Mouse (Mus musculus): Measurements from ENCODE around the gene A930009A15Rik. TPM values are rescaled to one million over a fixed set of nuclear protein-coding genes. Genes with fewer than 3 reads are reported as not detected.

Gene A930009A15Rik
- total RNA-seq (2021) = under 1 TPM; 0.57 to 0.72 TPM
- long read RNA-seq, experiment 1 = 0 reads
- long read RNA-seq, experiment 2, partial matches to known transcripts = 0 of 1 reads
- long read RNA-seq, experiment 2, other reads (novel, unspliced or antisense) = 1 of 1 reads

DNA sequence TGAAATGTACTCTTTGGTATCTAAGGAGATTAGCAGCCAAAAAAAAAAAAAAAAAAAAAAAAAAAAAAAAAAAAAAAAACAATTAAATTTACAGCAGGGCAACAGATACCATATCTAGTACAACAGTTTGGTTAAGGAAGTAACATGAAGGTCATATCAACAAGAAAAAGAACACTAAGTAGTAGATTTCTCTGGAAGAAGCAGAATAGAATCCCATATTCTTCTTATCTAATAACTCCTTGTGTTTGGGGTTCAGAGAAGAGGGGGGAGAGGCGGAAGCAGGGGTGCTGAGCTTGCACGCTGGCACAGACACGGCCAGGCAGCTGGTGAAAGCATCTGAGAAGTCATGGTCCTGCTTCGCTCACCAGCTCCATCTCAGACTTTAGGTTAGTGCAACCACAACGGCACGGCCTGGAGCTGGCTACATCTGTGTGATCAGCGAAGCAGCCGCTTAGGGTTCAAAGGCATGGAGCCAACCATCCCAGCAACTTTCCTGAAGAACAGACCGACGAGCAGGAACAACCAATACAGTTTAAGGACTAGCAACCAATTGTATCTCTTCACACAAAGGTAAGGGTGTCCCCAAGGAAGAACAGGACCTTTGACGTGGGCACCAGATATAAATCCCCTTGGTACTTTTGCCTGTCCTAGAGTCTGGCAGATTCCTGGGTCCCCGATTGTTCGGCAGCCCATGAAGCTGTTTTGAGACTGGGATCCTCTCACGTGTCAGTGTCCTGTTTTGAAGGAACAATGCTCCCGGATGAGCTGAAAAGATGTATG lies at the start of gene A930009A15Rik:
A930009A15Rik (plus strand) TSS at position 275 of the 780 bp plus-strand sequence.
- DNase-seq (ENCODE audit: low spot score in 2 of 2) = no peak
- intact Hi-C loops (cut with DNase I) = no loop called here

- no peak for DNase-seq (ENCODE audit: low spot score in 2 of 2)
- intact Hi-C loops (cut with DNase I) = no loop called here
Observed at GRCm38 (mm10) chr10:115520200-115521080, 49.3 kb upstream of the A930009A15Rik start.

DNA sequence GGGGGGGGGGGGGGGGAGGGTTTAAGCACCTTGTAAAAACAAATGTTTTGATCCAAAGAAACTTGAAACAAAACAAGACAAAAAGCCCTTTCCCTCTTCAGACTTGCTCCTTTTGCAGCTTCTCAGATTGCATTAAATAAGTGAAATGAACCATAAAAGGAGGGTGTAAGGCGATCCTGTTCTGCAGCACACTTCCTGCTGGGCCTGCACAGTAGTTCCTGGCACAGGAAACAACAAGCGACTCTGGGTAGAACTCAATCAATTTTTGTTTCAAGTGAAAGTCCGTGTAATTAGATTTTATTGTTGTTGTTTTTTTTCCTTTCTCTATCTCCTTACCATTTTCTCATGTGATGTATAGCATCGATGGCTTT lies 48.7 kb upstream of the A930009A15Rik start:
- DNase-seq (ENCODE audit: low spot score in 2 of 2) = no peak
- intact Hi-C loops (cut with DNase I) = no loop called here

- intact Hi-C loops (cut with DNase I) = no loop called here
- no peak for DNase-seq (ENCODE audit: low spot score in 2 of 2)
Observed at GRCm38 (mm10) chr10:115528892-115529291, 40.9 kb upstream of the A930009A15Rik start.

DNA sequence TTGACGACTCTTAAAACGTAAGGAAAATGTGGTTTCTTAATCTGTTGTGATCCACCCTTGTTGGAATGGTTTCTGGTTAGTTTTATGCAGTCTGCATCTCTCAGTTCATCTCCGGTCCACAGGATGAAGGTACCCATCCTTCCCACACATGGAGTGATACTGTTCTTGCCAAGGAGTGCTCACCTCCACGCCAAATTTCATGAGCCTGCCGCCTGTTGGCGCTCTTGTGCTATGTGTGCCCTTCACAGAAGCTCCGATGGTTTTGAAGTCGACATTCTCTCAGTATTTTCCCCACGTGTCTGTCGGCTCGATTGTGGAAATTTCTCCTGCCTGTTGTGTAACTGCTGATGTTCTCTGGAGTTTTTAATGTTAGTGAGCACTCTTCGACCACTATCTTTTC lies 40.0 kb upstream of the A930009A15Rik start:
- intact Hi-C loops (cut with DNase I) = no loop called here
- DNase-seq (ENCODE audit: low spot score in 2 of 2) = no peak

DNA sequence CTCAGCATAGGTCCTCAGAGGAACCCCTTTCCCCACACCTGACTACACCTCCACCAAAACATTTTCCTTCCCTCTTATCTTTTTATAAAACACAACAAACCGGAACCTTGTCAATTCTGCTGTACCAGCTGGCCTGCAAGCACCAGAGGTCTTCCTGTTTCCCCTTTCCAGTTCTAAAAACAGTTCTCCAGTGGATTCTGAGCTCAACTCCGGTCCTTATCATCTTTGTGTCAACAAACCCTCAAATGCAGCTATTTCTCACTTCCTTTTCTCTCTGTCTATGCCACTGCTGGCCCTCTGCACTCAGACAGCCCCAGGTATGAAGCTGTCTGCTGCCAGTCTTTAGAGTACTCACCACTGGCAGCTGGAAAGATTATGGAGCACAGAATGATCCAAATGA lies 39.0 kb upstream of the A930009A15Rik start:
- intact Hi-C loops (cut with DNase I) = no loop called here
- DNase-seq (ENCODE audit: low spot score in 2 of 2) = no peak

DNA sequence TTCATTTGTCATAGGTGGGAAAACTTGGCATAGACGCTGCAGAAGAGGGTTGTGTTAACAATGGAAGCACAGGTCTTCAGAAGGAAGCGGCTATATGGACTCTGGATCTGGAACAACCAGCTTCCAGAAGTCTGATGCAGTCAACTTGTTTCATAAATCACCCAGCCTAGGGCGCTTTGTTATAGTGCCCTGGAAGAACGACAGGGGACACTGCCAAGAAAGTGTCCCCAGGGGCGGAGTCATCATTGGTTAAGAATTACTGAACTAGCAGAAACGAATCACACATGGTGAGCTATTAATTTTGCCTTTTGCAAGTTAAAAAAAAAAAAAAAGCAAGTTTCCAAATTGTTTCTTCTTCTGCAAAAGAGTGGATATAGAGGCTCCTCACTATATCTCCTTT lies 26.9 kb upstream of the A930009A15Rik start:
- no peak for DNase-seq (ENCODE audit: low spot score in 2 of 2)
- intact Hi-C loops (cut with DNase I) = no loop called here

DNA sequence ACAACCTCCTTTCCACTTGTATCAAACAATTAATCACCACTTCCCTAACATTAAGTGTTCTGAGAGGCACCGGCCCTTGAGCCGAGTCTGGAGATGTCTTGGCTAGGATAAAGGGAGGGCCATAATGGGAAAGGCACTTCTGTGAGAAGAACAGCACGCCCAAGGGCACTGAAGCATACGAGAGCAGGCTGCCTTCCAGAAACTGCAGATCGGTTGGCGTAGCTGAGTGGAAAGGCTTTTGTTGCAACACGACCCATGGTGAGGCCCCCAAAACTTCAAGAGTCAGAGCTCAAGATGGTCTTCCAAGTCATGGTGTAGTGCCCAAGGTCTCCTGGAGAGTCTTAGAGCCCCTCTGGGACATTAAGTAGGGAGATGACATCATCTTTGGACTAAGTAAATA lies 19.5 kb upstream of the A930009A15Rik start:
- intact Hi-C loops (cut with DNase I) = no loop called here

GRCm38 (mm10) chr10:115551069-115551468 lies 18.7 kb upstream of the A930009A15Rik start:
- intact Hi-C loops (cut with DNase I) = no loop called here
- DNase-seq (ENCODE audit: low spot score in 2 of 2) = no peak

More for the DNA sequence above, 19.5 kb upstream of the A930009A15Rik start:
- DNase-seq (ENCODE audit: low spot score in 2 of 2) = no peak

GRCm38 (mm10) chr10:115553352-115554113 lies 16.3 kb upstream of the A930009A15Rik start:
- DNase-seq (ENCODE audit: low spot score in 2 of 2) = no peak
- intact Hi-C loops (cut with DNase I) = no loop called here

- intact Hi-C loops (cut with DNase I) = no loop called here
- DNase-seq (ENCODE audit: low spot score in 2 of 2) = no peak
Observed at GRCm38 (mm10) chr10:115555191-115555765, 14.5 kb upstream of the A930009A15Rik start.

DNA sequence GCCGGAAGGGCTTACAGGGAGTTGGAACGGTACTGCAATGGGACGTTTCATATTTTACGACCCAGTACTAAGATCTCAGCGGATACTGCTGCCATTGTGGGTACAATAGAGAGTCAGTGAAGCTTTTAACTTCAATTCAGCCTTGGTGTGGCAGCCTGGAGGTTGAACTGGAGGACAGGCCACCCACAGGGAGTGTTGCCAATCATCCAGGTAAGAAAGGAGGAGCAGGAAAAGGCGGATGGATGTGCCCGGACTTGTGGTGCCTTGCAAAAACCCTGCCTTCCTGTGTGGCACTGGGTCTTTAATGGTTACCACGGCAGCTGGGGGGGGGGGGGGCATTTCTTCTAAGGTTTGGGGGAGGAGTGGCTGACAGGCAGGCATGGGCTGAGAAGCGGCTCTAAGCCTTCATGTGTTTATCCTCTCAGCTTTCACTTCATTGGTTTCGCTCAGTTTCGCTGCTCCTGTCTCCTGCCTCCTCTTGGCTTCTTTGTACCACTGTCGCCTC lies 13.0 kb upstream of the A930009A15Rik start:
- intact Hi-C loops (cut with DNase I) = no loop called here
- DNase-seq (ENCODE audit: low spot score in 2 of 2) = no peak

DNA sequence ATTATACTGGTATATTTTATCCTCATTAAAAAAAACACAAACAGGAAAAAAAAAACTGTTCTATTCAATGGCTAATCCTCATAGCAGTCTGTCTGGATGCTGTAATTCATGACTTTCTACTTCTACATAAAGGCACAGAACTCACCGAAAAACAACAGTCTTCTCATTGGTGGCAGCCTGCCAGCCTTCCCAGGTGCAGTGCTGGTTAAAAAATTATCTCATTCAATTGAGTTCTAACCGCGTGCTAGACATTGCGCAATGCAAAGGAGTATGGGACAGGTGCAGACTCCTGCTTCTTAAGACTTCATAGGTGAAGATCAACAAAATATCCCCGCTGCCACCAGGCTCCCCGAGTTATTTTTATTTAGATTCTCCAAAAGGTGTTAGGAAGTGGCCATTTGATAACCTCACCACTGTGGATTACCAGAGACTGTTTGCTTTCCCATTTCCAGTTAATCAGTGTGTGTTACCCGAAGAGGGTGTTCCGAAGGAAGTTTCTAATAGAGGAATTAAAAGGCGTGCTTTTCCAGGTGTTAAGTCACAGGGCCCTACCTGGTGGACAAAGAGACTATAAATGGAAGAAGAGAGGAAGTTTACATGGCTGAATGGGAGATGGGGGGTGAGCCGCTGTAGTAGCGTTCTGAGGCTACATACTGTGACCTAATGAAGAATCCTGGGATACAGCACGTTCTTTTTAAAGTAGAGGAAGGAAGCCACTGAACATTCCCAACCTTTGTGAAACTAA lies 8.5 kb upstream of the A930009A15Rik start:
- DNase-seq (ENCODE audit: low spot score in 2 of 2) = peak in 1 of 2 experiments; percentile 8
- intact Hi-C loops (cut with DNase I) = no loop called here

GRCm38 (mm10) chr10:115562911-115563686 lies 6.7 kb upstream of the A930009A15Rik start:
- intact Hi-C loops (cut with DNase I) = no loop called here
- no peak for DNase-seq (ENCODE audit: low spot score in 2 of 2)

GRCm38 (mm10) chr10:115563961-115564360 lies 5.8 kb upstream of the A930009A15Rik start:
- intact Hi-C loops (cut with DNase I) = no loop called here
- DNase-seq (ENCODE audit: low spot score in 2 of 2) = no peak

DNA sequence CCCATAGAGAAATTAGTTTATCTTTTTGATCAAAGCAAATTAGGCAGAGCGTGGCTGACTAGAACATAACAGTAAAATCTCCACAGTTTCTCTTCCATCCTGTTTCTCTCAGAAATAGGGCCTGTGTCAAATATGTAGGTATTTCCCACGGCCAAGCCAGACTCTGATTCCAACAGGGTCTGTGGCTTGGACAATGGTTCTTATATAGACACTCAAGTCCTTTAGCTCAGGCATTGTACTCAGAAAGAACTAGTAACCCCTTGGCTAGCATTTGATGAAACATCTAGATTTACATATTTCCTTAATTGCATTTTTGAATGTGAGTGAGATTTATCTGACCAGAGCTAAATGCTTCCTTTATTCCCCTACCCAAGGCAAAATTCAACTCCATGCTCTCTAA lies 791 bp downstream of the A930009A15Rik start:
- DNase-seq (ENCODE audit: low spot score in 2 of 2) = no peak
- intact Hi-C loops (cut with DNase I) = no loop called here

GRCm38 (mm10) chr10:115571317-115571716 lies 1.5 kb downstream of the A930009A15Rik start:
- no peak for DNase-seq (ENCODE audit: low spot score in 2 of 2)
- intact Hi-C loops (cut with DNase I) = no loop called here

Data from left cerebral cortex, postnatal 14 days (tissue).